Mouse (Mus musculus): ENCODE measurements around the gene Tcf21.

DNA sequence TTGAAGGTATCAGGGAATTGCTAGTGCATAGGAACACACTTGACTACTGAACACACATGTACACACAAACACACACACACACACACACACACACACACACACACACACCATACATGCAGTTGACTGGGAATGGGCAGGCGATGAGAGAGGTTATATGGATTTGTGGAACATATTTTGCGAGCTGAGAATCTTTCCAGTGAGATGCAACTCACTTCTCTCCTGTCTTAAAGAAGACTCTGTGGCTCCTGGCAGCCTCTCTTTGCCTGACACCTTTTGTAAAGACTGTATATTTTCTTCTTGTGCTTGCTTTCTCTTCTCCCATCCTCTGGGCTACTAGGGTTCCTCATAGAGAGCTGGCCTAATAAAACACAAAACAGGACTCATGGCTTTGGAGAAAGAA, 867 bp upstream of the Tcf21 start:
- TF ChIP-seq EP300 (IDR thresholded peaks at IDR 0.05) = no peak
- TF ChIP-seq CTCF (IDR thresholded peaks at IDR 0.05) = no peak
